In the genomic region with DNA sequence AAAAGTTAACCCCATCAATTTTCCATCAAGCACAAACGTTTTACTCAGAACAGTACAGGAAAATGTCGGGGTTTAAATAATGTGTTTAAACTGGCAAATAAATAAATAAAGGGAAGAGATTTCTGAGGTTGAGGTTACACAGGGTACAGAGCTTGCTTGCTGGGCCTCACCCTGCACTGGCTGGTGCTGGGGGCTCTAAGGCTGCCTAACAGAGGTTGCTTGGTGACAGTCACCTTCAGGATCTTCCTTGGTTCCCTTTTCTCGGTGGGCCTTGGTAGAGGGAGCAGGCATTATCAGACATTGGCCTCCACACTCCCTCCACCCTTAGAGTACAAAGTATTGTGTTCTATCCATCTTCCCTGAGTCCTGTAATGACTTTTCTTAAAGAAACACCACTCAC, we compare ENCODE assay signal across 26 mouse cellular contexts. TPM values are rescaled to one million over a fixed set of nuclear protein-coding genes. Genes with fewer than 3 reads are reported as not detected.
A peak's percentile ranks its signal among the peaks of the same experiment; 100 is the strongest.
DNase-seq lines count a peak whose midpoint lies in the region; ATAC-seq and TF ChIP-seq lines count a peak whose summit lies in the region.
"Had no signal": no experiment of that assay in that cellular context is flagged by ENCODE, and none has a peak within 500 bp of the region (broad histone marks: within the 10 kb centered on the region; RNA-seq: fewer than 3 reads in every experiment).

No protein-coding gene starts in this region.

- no peak overlapping the region for H3K27ac ChIP-seq in forebrain, embryonic 11.5 days (ENCODE audit: low read depth, low read length)
- no peak overlapping the region for H3K27ac ChIP-seq in forebrain, embryonic 12.5 days
- no peak overlapping the region for H3K27ac ChIP-seq in limb, embryonic 11.5 days (replicated peaks; ENCODE audit: low read depth, low read length)
- H3K27ac ChIP-seq in limb, embryonic 10.5 days, result no peak overlapping the region
- no peak overlapping the region for H3K27ac ChIP-seq in stomach, embryonic 16.5 days (ENCODE audit: low read length)
- H3K27ac ChIP-seq in stomach, postnatal 0 days (replicated peaks), result no peak overlapping the region
- H3K27ac ChIP-seq: embryonic facial prominence, embryonic 10.5 days; embryonic facial prominence, embryonic 12.5 days; forebrain, embryonic 13.5 days; forebrain, embryonic 15.5 days had no signal

- H3K36me3 ChIP-seq in forebrain, embryonic 11.5 days (ENCODE audit: control insufficient read depth, insufficient read depth, low read length), result no peaks in the 10 kb centered on the region
- H3K36me3 ChIP-seq in forebrain, embryonic 12.5 days (replicated peaks), result no peaks in the 10 kb centered on the region
- no peaks in the 10 kb centered on the region for H3K36me3 ChIP-seq in limb, embryonic 11.5 days (ENCODE audit: control insufficient read depth, insufficient read depth, low read length)
- no peaks in the 10 kb centered on the region for H3K36me3 ChIP-seq in limb, embryonic 10.5 days
- no peaks in the 10 kb centered on the region for H3K36me3 ChIP-seq in stomach, embryonic 16.5 days (ENCODE audit: control insufficient read depth, insufficient read depth, low read length)
- no peaks in the 10 kb centered on the region for H3K36me3 ChIP-seq in stomach, postnatal 0 days (ENCODE audit: control insufficient read depth, insufficient read depth, low read length)
- H3K36me3 ChIP-seq: embryonic facial prominence, embryonic 10.5 days; embryonic facial prominence, embryonic 12.5 days; forebrain, embryonic 15.5 days; G1E had no signal

- 9% methylated on average over 3 of the region's 3 CpGs for WGBS in forebrain, embryonic 11.5 days
- WGBS in forebrain, embryonic 12.5 days, result 13% methylated on average over 3 of the region's 3 CpGs
- 10% methylated on average over 3 of the region's 3 CpGs for WGBS in limb, embryonic 11.5 days
- 13% methylated on average over 3 of the region's 3 CpGs for WGBS in limb, embryonic 10.5 days
- 9% methylated on average over 3 of the region's 3 CpGs for WGBS in stomach, embryonic 16.5 days
- WGBS in stomach, postnatal 0 days, result 11% methylated on average over 3 of the region's 3 CpGs

- TF ChIP-seq CTCF in stomach, postnatal 0 days (IDR thresholded peaks at IDR 0.05; ENCODE audit: low read depth), result no peak

- ATAC-seq in forebrain, embryonic 11.5 days (replicated peaks; ENCODE audit: low FRiP score), result no peak
- ATAC-seq in forebrain, embryonic 12.5 days (ENCODE audit: low FRiP score), result no peak
- ATAC-seq in limb, embryonic 11.5 days (ENCODE audit: insufficient number of reproducible peaks, low FRiP score, low TSS enrichment, low read depth), result no peak
- ATAC-seq in stomach, embryonic 16.5 days (ENCODE audit: insufficient read depth, low FRiP score), result no peak
- no peak for ATAC-seq in stomach, postnatal 0 days (ENCODE audit: low FRiP score, low TSS enrichment)
- ATAC-seq: activated CD4-positive, CD25-positive, alpha-beta regulatory T cell, adult 4 months; CD4-positive, CD25-positive, alpha-beta regulatory T cell, adult 4 months; forebrain, embryonic 13.5 days; forebrain, embryonic 15.5 days; forebrain, postnatal 0 days; Patski had no signal

- H3K4me2 ChIP-seq in forebrain, embryonic 11.5 days (ENCODE audit: low read depth, low read length, severe bottlenecking), result no peak overlapping the region
- no peak overlapping the region for H3K4me2 ChIP-seq in forebrain, embryonic 12.5 days
- H3K4me2 ChIP-seq in limb, embryonic 11.5 days (ENCODE audit: low read depth, severe bottlenecking), result no peak overlapping the region
- H3K4me2 ChIP-seq in stomach, embryonic 16.5 days (ENCODE audit: low read depth, low read length), result peak overlapping the region; percentile 27; the same call in 1 of the 2 replicates
- no peak overlapping the region for H3K4me2 ChIP-seq in stomach, postnatal 0 days (replicated peaks; ENCODE audit: low read depth)
- H3K4me2 ChIP-seq: embryonic facial prominence, embryonic 12.5 days; forebrain, embryonic 13.5 days; forebrain, embryonic 15.5 days had no signal

- H3K9me3 ChIP-seq in forebrain, embryonic 11.5 days (ENCODE audit: control insufficient read depth, low read length), result no peaks in the 10 kb centered on the region
- H3K9me3 ChIP-seq in forebrain, embryonic 12.5 days, result no peaks in the 10 kb centered on the region
- no peaks in the 10 kb centered on the region for H3K9me3 ChIP-seq in limb, embryonic 11.5 days (ENCODE audit: control insufficient read depth, low read length)
- H3K9me3 ChIP-seq in limb, embryonic 10.5 days (replicated peaks), result no peaks in the 10 kb centered on the region
- no peaks in the 10 kb centered on the region for H3K9me3 ChIP-seq in stomach, embryonic 16.5 days (replicated peaks; ENCODE audit: control insufficient read depth, low read length)
- H3K9me3 ChIP-seq in stomach, postnatal 0 days (ENCODE audit: control insufficient read depth, low read length), result no peaks in the 10 kb centered on the region
- H3K9me3 ChIP-seq: embryonic facial prominence, embryonic 10.5 days; embryonic facial prominence, embryonic 12.5 days; forebrain, embryonic 13.5 days; forebrain, embryonic 15.5 days; G1E had no signal

- peaks cover 82% of the 10 kb centered on the region for H3K27me3 ChIP-seq in forebrain, embryonic 11.5 days (ENCODE audit: control insufficient read depth, insufficient read depth, low read length)
- H3K27me3 ChIP-seq in forebrain, embryonic 12.5 days, result peaks cover 88% of the 10 kb centered on the region
- H3K27me3 ChIP-seq in limb, embryonic 11.5 days (ENCODE audit: control insufficient read depth, insufficient read depth, low read length), result peaks cover 79% of the 10 kb centered on the region
- peaks cover 92% of the 10 kb centered on the region for H3K27me3 ChIP-seq in limb, embryonic 10.5 days (ENCODE audit: low read depth, poor library complexity, severe bottlenecking)
- peaks cover 66% of the 10 kb centered on the region for H3K27me3 ChIP-seq in stomach, embryonic 16.5 days (ENCODE audit: control insufficient read depth, insufficient read depth, low read length)
- H3K27me3 ChIP-seq in stomach, postnatal 0 days (ENCODE audit: control insufficient read depth, insufficient read depth, low read length), result peaks cover 2% of the 10 kb centered on the region; the same call in 1 of the 2 replicates
- H3K27me3 ChIP-seq: CH12.LX had no signal

- H3K9ac ChIP-seq in forebrain, embryonic 11.5 days (ENCODE audit: low read length), result no peak overlapping the region
- H3K9ac ChIP-seq in forebrain, embryonic 12.5 days, result no peak overlapping the region
- no peak overlapping the region for H3K9ac ChIP-seq in limb, embryonic 11.5 days (ENCODE audit: low read length)
- H3K9ac ChIP-seq in stomach, embryonic 16.5 days (ENCODE audit: low read length), result no peak overlapping the region
- H3K9ac ChIP-seq in stomach, postnatal 0 days (ENCODE audit: low read length), result no peak overlapping the region
- H3K9ac ChIP-seq: embryonic facial prominence, embryonic 12.5 days; forebrain, embryonic 13.5 days; forebrain, embryonic 15.5 days; forebrain, postnatal 0 days had no signal

- peaks cover 3% of the 10 kb centered on the region; the same call in 1 of the 2 replicates for H3K4me1 ChIP-seq in forebrain, embryonic 11.5 days (replicated peaks; ENCODE audit: control insufficient read depth, insufficient read depth, low read length)
- H3K4me1 ChIP-seq in forebrain, embryonic 12.5 days, result peaks cover 8% of the 10 kb centered on the region
- H3K4me1 ChIP-seq in limb, embryonic 11.5 days (ENCODE audit: control insufficient read depth, insufficient read depth, low read length), result no peaks in the 10 kb centered on the region
- peaks cover 19% of the 10 kb centered on the region for H3K4me1 ChIP-seq in limb, embryonic 10.5 days
- H3K4me1 ChIP-seq in stomach, embryonic 16.5 days (ENCODE audit: control insufficient read depth, insufficient read depth, low read length), result no peaks in the 10 kb centered on the region
- no peaks in the 10 kb centered on the region for H3K4me1 ChIP-seq in stomach, postnatal 0 days (replicated peaks; ENCODE audit: control insufficient read depth, insufficient read depth)
- H3K4me1 ChIP-seq: embryonic facial prominence, embryonic 12.5 days; forebrain, embryonic 13.5 days had no signal

- peak; percentile 50 for DNase-seq in forebrain, embryonic 11.5 days (ENCODE audit: low spot score)
- peak; percentile 21 for DNase-seq in limb, embryonic 11.5 days (ENCODE audit: low spot score)
- DNase-seq in limb, embryonic 10.5 days (ENCODE audit: low spot score), result no peak
- DNase-seq in stomach, postnatal 0 days (ENCODE audit: low spot score), result no peak
- DNase-seq: adrenal gland, adult 8-10 months; adrenal gland, postnatal 14 days; adrenal gland, postnatal 36 days; B cell, adult 2 months; cerebellum, adult 11-12 months; cerebellum, adult 2 months; cerebellum, adult 9-10 months; cerebellum, postnatal 10 days; cerebellum, postnatal 25 days; forebrain, postnatal 0 days had no signal

- no peak overlapping the region for H3K4me3 ChIP-seq in forebrain, embryonic 11.5 days (ENCODE audit: low read depth, low read length)
- H3K4me3 ChIP-seq in forebrain, embryonic 12.5 days (replicated peaks), result no peak overlapping the region
- H3K4me3 ChIP-seq in limb, embryonic 11.5 days (ENCODE audit: low read depth, low read length), result no peak overlapping the region
- H3K4me3 ChIP-seq in limb, embryonic 10.5 days, result no peak overlapping the region
- no peak overlapping the region for H3K4me3 ChIP-seq in stomach, embryonic 16.5 days (replicated peaks; ENCODE audit: low read length)
- H3K4me3 ChIP-seq in stomach, postnatal 0 days (ENCODE audit: low read depth, low read length), result no peak overlapping the region
- H3K4me3 ChIP-seq: embryonic facial prominence, embryonic 10.5 days; embryonic facial prominence, embryonic 12.5 days; forebrain, embryonic 13.5 days; forebrain, embryonic 15.5 days had no signal

- TF ChIP-seq EP300 in stomach, postnatal 0 days (optimal IDR thresholded peaks at IDR 0.05), result no peak

RNA-seq across cellular contexts. Expression of gene Foxa1, which starts 5.6 kb away (rescaled TPM):
- 1.7 and 1.9 TPM in 2 replicates for polyA plus RNA-seq in forebrain, embryonic 11.5 days (2014; fragmentation: Nextera tagmentation; extraction: Ambion mirVana)
- polyA plus RNA-seq in forebrain, embryonic 12.5 days (2016; fragmentation: Nextera tagmentation; extraction: Ambion mirVana), result 0.74 and 1.1 TPM in 2 replicates
- polyA plus RNA-seq in limb, embryonic 11.5 days (2014; fragmentation: Nextera tagmentation; extraction: Ambion mirVana), result not detected in 2 replicates
- polyA plus RNA-seq in limb, embryonic 10.5 days (2016; fragmentation: Nextera tagmentation; extraction: Ambion mirVana), result 0.08 TPM in 1 of 2 replicates, not detected in the other
- 9.8 and 10.0 TPM in 2 replicates for polyA plus RNA-seq in stomach, embryonic 16.5 days (2015; fragmentation: Nextera tagmentation; extraction: Ambion mirVana)
- polyA plus RNA-seq in stomach, postnatal 0 days (2015; fragmentation: Nextera tagmentation; extraction: Ambion mirVana), result 16.1 and 28.9 TPM in 2 replicates
- polyA plus RNA-seq: activated CD4-positive, CD25-positive, alpha-beta regulatory T cell, adult 4 months; CD4-positive, CD25-positive, alpha-beta regulatory T cell, adult 4 months; cortical plate, adult 2 months had no signal

RNA-seq across cellular contexts. Expression of gene Ttc6, which starts 11.6 kb away (rescaled TPM):
- polyA plus RNA-seq in forebrain, embryonic 11.5 days (2014; fragmentation: Nextera tagmentation; extraction: Ambion mirVana), result 0.44 and 0.57 TPM in 2 replicates
- 0.46 and 0.97 TPM in 2 replicates for polyA plus RNA-seq in forebrain, embryonic 12.5 days (2016; fragmentation: Nextera tagmentation; extraction: Ambion mirVana)
- 0.06 and 0.28 TPM in 2 replicates for polyA plus RNA-seq in limb, embryonic 11.5 days (2014; fragmentation: Nextera tagmentation; extraction: Ambion mirVana)
- 0.04 and 0.05 TPM in 2 replicates for polyA plus RNA-seq in limb, embryonic 10.5 days (2016; fragmentation: Nextera tagmentation; extraction: Ambion mirVana)
- 2.8 and 3.5 TPM in 2 replicates for polyA plus RNA-seq in stomach, embryonic 16.5 days (2015; fragmentation: Nextera tagmentation; extraction: Ambion mirVana)
- 3.3 and 3.5 TPM in 2 replicates for polyA plus RNA-seq in stomach, postnatal 0 days (2015; fragmentation: Nextera tagmentation; extraction: Ambion mirVana)
- polyA plus RNA-seq: CD4-positive, CD25-positive, alpha-beta regulatory T cell, adult 4 months; cerebellum, adult 2 months had no signal

Comparison
In these comparisons a context has a peak if more than half of its experiments do, and no peak if none do; other contexts are left out.
1. DNase-seq: peak in forebrain, embryonic 11.5 days (single experiment) and limb, embryonic 11.5 days (single experiment); none in limb, embryonic 10.5 days (single experiment) and stomach, postnatal 0 days (single experiment).